Mouse (Mus musculus) cerebellum, adult 2 months (tissue): ENCODE data around the gene Acsl3. TPM values are rescaled to one million over a fixed set of nuclear protein-coding genes. Genes with fewer than 3 reads are reported as not detected.
A peak's percentile ranks its signal among the peaks of the same experiment; 100 is the strongest.

Experiments used
- DNase-seq, 2 experiments: peaks; one replicate each; pipeline ENCODE4 v3.0.0; 2021
- H3K27ac ChIP-seq: fragments of 200-500 bp; 2 replicates; pipeline ENCODE4 v1.5.1; 2012; ENCODE audit warnings: low read length, control low read depth, inconsistent platforms; ENCODE audit not compliant: insufficient read depth
- H3K27me3 ChIP-seq: fragments of 200-500 bp; 2 replicates; pipeline ENCODE4 v1.6.1; 2012; ENCODE audit warnings: inconsistent platforms, mild to moderate bottlenecking, low read length, moderate library complexity; ENCODE audit not compliant: control insufficient read depth, insufficient read depth
- H3K4me1 ChIP-seq: fragments of 200-500 bp; 2 replicates; pipeline ENCODE4 v1.6.1; 2011; ENCODE audit warnings: low read length; ENCODE audit not compliant: control insufficient read depth, insufficient read depth
- H3K4me3 ChIP-seq: fragments of 200-500 bp; replicated peaks from 2 replicates; pipeline ENCODE3; 2011; ENCODE audit warnings: mild to moderate bottlenecking, low read depth, low read length, control low read depth; ENCODE audit not compliant: insufficient read depth
- CTCF ChIP-seq: fragments of 200-500 bp; IDR thresholded peaks from 2 replicates; pipeline ENCODE4 v1.5.1; 2011; ENCODE audit warnings: low read depth, mild to moderate bottlenecking, control low read depth, low read length, moderate library complexity, borderline replicate concordance; ENCODE audit not compliant: insufficient read depth
- POLR2A ChIP-seq: fragments of 200-500 bp; IDR thresholded peaks from 2 replicates; pipeline ENCODE4 v1.6.1; 2011; ENCODE audit warnings: low read length, control low read depth, borderline replicate concordance; ENCODE audit not compliant: insufficient read depth
- WGBS: fragments of 180-500 bp; shearing (Covaris S2); methylation state at CpG from one replicate; pipeline ENCODE4 v1.1.7; 2018; 5-methylcytosine and 5-hydroxymethylcytosine counted together
- polyA plus RNA-seq: library from polyadenylated mRNA; depleted of rRNA; stranded (reverse); fragments of >200 nt; gene quantifications from 2 replicates; pipeline ENCODE4 v1.2.3, GENCODE M21; 2012; rRNA removed

The Acsl3 gene
- polyA plus RNA-seq, 1 experiment: 91.8 TPM

- Histone ChIP-seq H3K27ac (no peak overlapping the region), H3K4me3 (no peak overlapping the region), H3K27me3 (no peaks in the 10 kb centered on the region), H3K4me1 (no peaks in the 10 kb centered on the region)
- 72% methylated on average over 17 of the region's 17 CpGs for WGBS
- TF ChIP-seq CTCF: no peak
- TF ChIP-seq POLR2A: no peak
- no peak for DNase-seq
These were observed 76.8 kb downstream of the Acsl3 start for GRCm38 (mm10) chr1:78734261-78735000.

GRCm38 (mm10) chr1:78737646-78738045 is 80.0 kb downstream of the Acsl3 start:
- no peak for DNase-seq
- H3K4me1 ChIP-seq: no peaks in the 10 kb centered on the region
- TF ChIP-seq CTCF (no peak), POLR2A (no peak)
- H3K27ac ChIP-seq: no peak overlapping the region
- H3K27me3 ChIP-seq: no peaks in the 10 kb centered on the region
- WGBS: 64% methylated on average over 5 of the region's 5 CpGs
- no peak overlapping the region for H3K4me3 ChIP-seq

- WGBS: 26% methylated on average over 11 of the region's 11 CpGs
- DNase-seq: peak; percentile 17 to 32
- Histone ChIP-seq H3K4me3 (no peak overlapping the region), H3K27me3 (no peaks in the 10 kb centered on the region), H3K4me1 (peaks cover 11% of the 10 kb centered on the region), H3K27ac (no peak overlapping the region)
- TF ChIP-seq CTCF (no peak), POLR2A (no peak)
These were observed 83.1 kb downstream of the Acsl3 start for GRCm38 (mm10) chr1:78740676-78741075.

GRCm38 (mm10) chr1:78742198-78742597 is 84.6 kb downstream of the Acsl3 start:
- Histone ChIP-seq H3K4me3 (no peak overlapping the region), H3K4me1 (peaks cover 11% of the 10 kb centered on the region), H3K27me3 (no peaks in the 10 kb centered on the region), H3K27ac (no peak overlapping the region)
- TF ChIP-seq POLR2A (no peak), CTCF (no peak)
- DNase-seq: peak; percentile 28 to 38
- WGBS: 42% methylated on average over 12 of the region's 12 CpGs

- WGBS: 96% methylated on average over 4 of the region's 4 CpGs
- no peak overlapping the region for H3K4me3 ChIP-seq
- no peak for DNase-seq
These were observed 85.7 kb downstream of the Acsl3 start for GRCm38 (mm10) chr1:78743318-78743717.

GRCm38 (mm10) chr1:78745230-78745777 is 87.7 kb downstream of the Acsl3 start:
- peak; percentile 79 to 81 for DNase-seq
- Histone ChIP-seq H3K27ac (peak overlapping the region; percentile 74), H3K27me3 (no peaks in the 10 kb centered on the region), H3K4me3 (no peak overlapping the region), H3K4me1 (peaks cover 11% of the 10 kb centered on the region)
- 4% methylated on average over 5 of the region's 5 CpGs for WGBS
- TF ChIP-seq POLR2A (no peak), CTCF (no peak)

More at GRCm38 (mm10) chr1:78743318-78743717, 85.7 kb downstream of the Acsl3 start:
- TF ChIP-seq CTCF (no peak), POLR2A (no peak)
- Histone ChIP-seq H3K4me1 (peaks cover 11% of the 10 kb centered on the region), H3K27me3 (no peaks in the 10 kb centered on the region), H3K27ac (no peak overlapping the region)

Other genes starting within 250 kb of the Acsl3 start
- gene Farsb, start 168.9 kb upstream of the Acsl3 start, polyA plus RNA-seq: 62.6 and 63.1 TPM in 2 replicates
- 0.97 and 1.5 TPM in 2 replicates for gene Mogat1, start 146.8 kb upstream of the Acsl3 start, polyA plus RNA-seq
- gene BC035947, start 145.7 kb upstream of the Acsl3 start, polyA plus RNA-seq: 1.9 and 2.6 TPM in 2 replicates
- 6.2 and 6.5 TPM in 2 replicates for gene Utp14b, start 213 bp downstream of the Acsl3 start, polyA plus RNA-seq
- gene Kcne4, start 158.9 kb downstream of the Acsl3 start, polyA plus RNA-seq: 0.40 and 0.56 TPM in 2 replicates